Mouse (Mus musculus): ENCODE data around the gene Cog4.

DNA sequence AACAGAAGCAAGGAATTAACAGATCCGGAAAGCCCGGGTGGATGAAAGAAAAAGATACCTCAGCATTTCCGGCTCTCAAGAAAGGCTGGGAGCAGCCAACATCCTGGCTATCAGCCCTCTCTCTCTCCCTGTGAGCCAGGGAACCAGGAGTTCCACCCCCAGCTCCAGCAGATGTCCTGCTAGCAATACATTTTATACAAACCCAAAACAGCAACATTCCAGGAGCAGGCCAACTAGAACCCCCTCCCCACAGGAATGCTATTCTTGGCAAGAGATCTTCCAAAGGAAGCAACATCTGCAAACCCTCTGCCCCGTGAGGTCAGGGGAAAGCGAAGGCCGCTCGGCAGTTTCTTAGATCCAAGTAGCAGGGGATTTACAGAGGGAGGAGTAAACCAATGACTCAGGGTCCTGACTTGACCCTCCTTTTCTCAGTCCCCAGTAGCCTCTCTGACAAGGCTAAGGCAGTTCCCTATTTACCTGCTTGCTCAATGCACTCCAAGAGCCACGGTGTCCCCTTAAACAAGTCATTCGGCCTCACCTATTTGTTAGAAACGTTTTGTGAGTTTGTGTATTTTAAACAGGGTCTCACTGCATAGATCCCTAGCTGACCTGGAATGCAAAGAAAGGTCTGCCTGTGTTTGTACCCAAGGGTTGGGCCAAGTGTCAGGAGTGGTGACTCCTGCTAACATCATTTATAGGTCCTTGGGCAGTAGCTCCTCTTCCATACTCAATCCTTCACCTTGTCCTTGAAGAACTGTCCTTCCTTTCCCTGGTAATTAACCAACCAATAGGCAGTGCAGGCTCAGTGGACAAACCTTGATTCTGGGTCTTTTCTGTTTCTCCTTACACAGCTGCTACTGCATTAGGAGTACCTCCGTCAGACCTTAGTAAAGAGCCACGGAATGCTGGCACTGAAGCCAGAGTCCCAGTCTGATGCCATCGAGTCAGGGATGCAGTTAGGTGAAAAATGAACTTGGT is 37.6 kb upstream of the Cog4 start:
- TF ChIP-seq CTCF (IDR thresholded peaks at IDR 0.05; ENCODE audit: borderline replicate concordance, insufficient read depth, low read depth, low read length) (no peak), POLR2A (IDR thresholded peaks at IDR 0.05; ENCODE audit: borderline replicate concordance, insufficient read depth, low read length) (no peak)
